ENCODE assay signal across 8 mouse cellular contexts in the genomic region with DNA sequence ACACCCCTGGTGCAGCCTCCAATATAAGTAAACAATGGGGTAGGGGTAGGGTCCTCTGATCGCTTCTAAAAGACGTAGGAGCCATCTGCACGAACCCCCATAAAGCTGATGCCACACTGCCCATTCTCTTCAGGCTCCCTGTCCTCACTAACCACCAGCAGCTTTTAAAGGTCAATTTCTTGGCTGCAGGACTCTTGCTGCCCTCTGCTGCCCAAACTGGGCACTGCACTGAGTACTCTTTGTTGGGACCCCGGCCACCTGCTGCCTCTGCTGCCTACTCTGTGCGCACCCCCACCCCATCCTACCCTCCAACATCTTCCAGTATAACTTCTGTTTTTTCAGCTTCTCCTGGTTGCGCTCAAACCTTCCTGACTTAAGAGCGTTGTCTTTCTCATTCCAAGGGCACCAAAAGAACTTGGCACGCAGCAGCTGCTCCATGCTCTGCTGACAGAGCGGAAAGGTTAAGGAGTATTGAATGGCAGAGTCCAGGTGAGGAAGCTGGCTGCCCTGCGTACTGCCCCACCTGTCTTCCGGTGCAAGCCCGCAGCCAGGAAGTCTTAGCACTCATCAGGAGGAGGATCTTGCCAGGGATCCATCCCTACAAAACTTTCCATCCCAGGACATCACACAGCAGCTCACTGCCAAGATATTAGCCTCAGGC. TPM values are rescaled to one million over a fixed set of nuclear protein-coding genes. Genes with fewer than 3 reads are reported as not detected.
DNase-seq lines count a peak whose midpoint lies in the region; ATAC-seq and TF ChIP-seq lines count a peak whose summit lies in the region.

No protein-coding gene starts in this region.

- WGBS in cerebellum, adult 2 months: 12% methylated on average over 12 of the region's 12 CpGs
- 15% methylated on average over 12 of the region's 12 CpGs for WGBS in hindbrain, embryonic 13.5 days

- H3K27me3 ChIP-seq in cerebellum, adult 2 months (ENCODE audit: control insufficient read depth, insufficient read depth, low read length): no peaks in the 10 kb centered on the region
- no peaks in the 10 kb centered on the region for H3K27me3 ChIP-seq in hindbrain, embryonic 13.5 days

- H3K9ac ChIP-seq in hindbrain, embryonic 13.5 days: no peak overlapping the region

- H3K4me2 ChIP-seq in hindbrain, embryonic 13.5 days: no peak overlapping the region

- no peak overlapping the region for H3K27ac ChIP-seq in cerebellum, adult 2 months (ENCODE audit: insufficient read depth, low read length)
- H3K27ac ChIP-seq in hindbrain, embryonic 13.5 days: no peak overlapping the region

- peaks cover 36% of the 10 kb centered on the region for H3K36me3 ChIP-seq in hindbrain, embryonic 13.5 days

- TF ChIP-seq POLR2A in cerebellum, adult 2 months (IDR thresholded peaks at IDR 0.05; ENCODE audit: borderline replicate concordance, insufficient read depth, low read length): no peak

- peak; percentile 60; the same call in 1 of the 2 replicates for ATAC-seq in hindbrain, embryonic 13.5 days (ENCODE audit: low FRiP score)

- H3K9me3 ChIP-seq in hindbrain, embryonic 13.5 days: no peaks in the 10 kb centered on the region

- peak; percentile 91 for TF ChIP-seq CTCF in cerebellum, adult 2 months (IDR thresholded peaks at IDR 0.05; ENCODE audit: borderline replicate concordance, insufficient read depth, low read depth, low read length)

- peak; percentile 51 for DNase-seq in Muller cell, postnatal 12 days (ENCODE audit: inconsistent ontology term)
- DNase-seq in cerebellum, adult 2 months: peak; percentile 57 to 78
- peak; percentile 80 for DNase-seq in forelimb bud, embryonic 11.5 days (ENCODE audit: low read depth, low spot score)
- peak; percentile 69 to 76 for DNase-seq in layer of hippocampus, postnatal 14 days (ENCODE audit: low spot score in 2 of 2)
- DNase-seq in lung, postnatal 4 days: peak; percentile 76 to 84
- DNase-seq in retina, postnatal 7 days (ENCODE audit: low read depth, low spot score): peak; percentile 61
- peak; percentile 58 to 62 for DNase-seq in urinary bladder, postnatal 36 days (ENCODE audit: low spot score in 2 of 2)

- no peaks in the 10 kb centered on the region for H3K4me1 ChIP-seq in cerebellum, adult 2 months (ENCODE audit: control insufficient read depth, insufficient read depth, low read length)
- no peaks in the 10 kb centered on the region for H3K4me1 ChIP-seq in hindbrain, embryonic 13.5 days (replicated peaks)

- H3K4me3 ChIP-seq in cerebellum, adult 2 months (replicated peaks; ENCODE audit: insufficient read depth, low read depth, low read length): no peak overlapping the region
- H3K4me3 ChIP-seq in hindbrain, embryonic 13.5 days: no peak overlapping the region

RNA-seq across cellular contexts. Expression of a gene that starts 11.8 kb away (rescaled TPM):
- polyA plus RNA-seq in cerebellum, adult 2 months (2012; rRNA removed): 10.5 and 11.9 TPM in 2 replicates
- 31.6 and 33.8 TPM in 2 replicates for polyA plus RNA-seq in hindbrain, embryonic 13.5 days (2015; fragmentation: Nextera tagmentation; extraction: Ambion mirVana)
- total RNA-seq in layer of hippocampus, postnatal 14 days (2021): 10 to 100 TPM; 27.4 to 28.5 TPM

RNA-seq across cellular contexts. Expression of a gene that starts 21.2 kb away (rescaled TPM):
- polyA plus RNA-seq in cerebellum, adult 2 months (2012; rRNA removed): 17.4 TPM in 2 replicates
- 27.5 and 28.4 TPM in 2 replicates for polyA plus RNA-seq in hindbrain, embryonic 13.5 days (2015; fragmentation: Nextera tagmentation; extraction: Ambion mirVana)
- total RNA-seq in layer of hippocampus, postnatal 14 days (2021): 10 to 100 TPM in 1 of 2 experiments, 1 to 10 TPM in 1; 9.0 to 11.3 TPM

RNA-seq across cellular contexts. Expression of a gene that starts 21.4 kb away (rescaled TPM):
- 131 and 134 TPM in 2 replicates for polyA plus RNA-seq in cerebellum, adult 2 months (2012; rRNA removed)
- polyA plus RNA-seq in hindbrain, embryonic 13.5 days (2015; fragmentation: Nextera tagmentation; extraction: Ambion mirVana): 147 and 149 TPM in 2 replicates
- 10 to 100 TPM; 77.4 to 79.2 TPM for total RNA-seq in layer of hippocampus, postnatal 14 days (2021)

RNA-seq across cellular contexts. Expression of a gene that starts 28.6 kb away (rescaled TPM):
- 194 and 205 TPM in 2 replicates for polyA plus RNA-seq in cerebellum, adult 2 months (2012; rRNA removed)
- polyA plus RNA-seq in hindbrain, embryonic 13.5 days (2015; fragmentation: Nextera tagmentation; extraction: Ambion mirVana): 44.9 and 47.2 TPM in 2 replicates
- 100 to 1,000 TPM; 100 to 107 TPM for total RNA-seq in layer of hippocampus, postnatal 14 days (2021)
